8 mouse cellular contexts compared by ENCODE assay signal in the genomic region with DNA sequence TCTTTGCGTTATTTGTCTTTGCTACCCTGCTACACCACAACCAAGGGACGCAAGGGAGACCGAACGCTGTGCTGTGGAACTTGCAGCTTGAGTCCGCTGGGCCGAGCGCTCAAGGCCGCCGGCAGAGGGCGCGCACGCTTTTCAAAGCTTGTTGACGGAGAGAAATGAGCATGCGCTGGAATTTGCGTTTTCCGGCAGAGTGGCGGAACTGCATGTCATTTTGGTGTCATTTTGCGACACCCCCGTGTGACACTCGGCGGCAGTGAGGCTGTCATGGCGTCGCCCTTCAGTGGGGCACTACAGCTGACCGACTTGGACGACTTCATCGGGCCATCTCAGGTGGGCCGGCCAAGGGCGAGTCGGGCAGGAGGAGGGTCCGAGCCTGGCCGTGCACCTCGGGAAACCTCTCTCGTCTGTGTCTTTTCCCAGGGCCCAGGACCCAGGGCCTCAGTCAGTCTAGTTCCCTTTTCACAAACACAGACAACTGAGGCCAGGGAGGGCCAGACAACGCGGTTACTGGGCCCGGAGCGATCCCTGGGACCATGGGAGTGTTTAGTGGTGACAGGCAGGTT. TPM values are rescaled to one million over a fixed set of nuclear protein-coding genes. Genes with fewer than 3 reads are reported as not detected.
DNase-seq lines count a peak whose midpoint lies in the region; ATAC-seq and TF ChIP-seq lines count a peak whose summit lies in the region.

Narfl (plus strand) TSS at position 228 of the 572 bp plus-strand sequence.

- H3K9me3 ChIP-seq in heart, embryonic 12.5 days (replicated peaks): no peaks in the 10 kb centered on the region
- no peaks in the 10 kb centered on the region for H3K9me3 ChIP-seq in kidney, postnatal 0 days (replicated peaks; ENCODE audit: low read length)
- H3K9me3 ChIP-seq in liver, embryonic 11.5 days (ENCODE audit: control insufficient read depth, low read length): no peaks in the 10 kb centered on the region
- no peaks in the 10 kb centered on the region for H3K9me3 ChIP-seq in stomach, embryonic 14.5 days (ENCODE audit: control insufficient read depth, low read depth, low read length)

- no peak within 1 kb of the TSS for H3K27ac ChIP-seq in heart, embryonic 12.5 days (ENCODE audit: poor library complexity, severe bottlenecking)
- 0 out of 2 replicates have a peak within 1 kb of the TSS, but pooled peaks have one; percentile 14 for H3K27ac ChIP-seq in kidney, postnatal 0 days
- no peak within 1 kb of the TSS for H3K27ac ChIP-seq in liver, embryonic 11.5 days (ENCODE audit: low read depth, low read length)
- no peak within 1 kb of the TSS for H3K27ac ChIP-seq in stomach, embryonic 14.5 days (ENCODE audit: low read length)

- under 1% methylated on average over 37 of the region's 37 CpGs for WGBS in heart, embryonic 12.5 days
- under 1% methylated on average over 37 of the region's 37 CpGs for WGBS in kidney, postnatal 0 days
- under 1% methylated on average over 37 of the region's 37 CpGs for WGBS in liver, embryonic 11.5 days
- WGBS in stomach, embryonic 14.5 days: under 1% methylated on average over 37 of the region's 37 CpGs

- peaks cover 10% of the 10 kb centered on the region for H3K4me1 ChIP-seq in heart, embryonic 12.5 days (replicated peaks)
- H3K4me1 ChIP-seq in kidney, postnatal 0 days (replicated peaks; ENCODE audit: insufficient read depth, low read length): peaks cover 6% of the 10 kb centered on the region; the same call in 1 of the 2 replicates
- peaks cover 10% of the 10 kb centered on the region for H3K4me1 ChIP-seq in liver, embryonic 11.5 days (replicated peaks; ENCODE audit: control insufficient read depth, insufficient read depth, low read length)
- H3K4me1 ChIP-seq in stomach, embryonic 14.5 days (ENCODE audit: control insufficient read depth, insufficient read depth, low read length): no peaks in the 10 kb centered on the region; the same call in 1 of the 2 replicates

- peak; percentile 99 for ATAC-seq in erythroid progenitor cell, adult 5-6 weeks (replicated peaks; ENCODE audit: low FRiP score, poor library complexity, severe bottlenecking)
- peak; percentile 90 for ATAC-seq in heart, embryonic 12.5 days (ENCODE audit: insufficient number of reproducible peaks, low FRiP score)
- ATAC-seq in kidney, postnatal 0 days (replicated peaks; ENCODE audit: low FRiP score, low read depth): peak; percentile 86
- peak; percentile 83 for ATAC-seq in liver, embryonic 11.5 days (replicated peaks; ENCODE audit: low FRiP score)
- peak; percentile 86 for ATAC-seq in stomach, embryonic 14.5 days (ENCODE audit: insufficient number of reproducible peaks, insufficient read depth, low FRiP score, low read depth)

- H3K4me3 ChIP-seq in heart, embryonic 12.5 days: peak within 1 kb of the TSS; percentile 77
- H3K4me3 ChIP-seq in kidney, postnatal 0 days (replicated peaks; ENCODE audit: low read depth, low read length): peak within 1 kb of the TSS; percentile 63
- H3K4me3 ChIP-seq in liver, embryonic 11.5 days (ENCODE audit: low read depth, low read length): peak within 1 kb of the TSS; percentile 71
- peak within 1 kb of the TSS; percentile 58 for H3K4me3 ChIP-seq in stomach, embryonic 14.5 days (ENCODE audit: low read depth, low read length)

- peak; percentile 96 for DNase-seq in CD4-positive helper T cell, adult 2 months (ENCODE audit: low read depth, low spot score)
- peak; percentile 95 for DNase-seq in brain, embryonic 18.5 days (ENCODE audit: low read depth, low spot score)
- DNase-seq in kidney, postnatal 0 days (ENCODE audit: low spot score): peak; percentile 97
- peak; percentile 99 for DNase-seq in liver, embryonic 11.5 days (ENCODE audit: low spot score)
- DNase-seq in naive thymus-derived CD4-positive, alpha-beta T cell, adult 2 months (ENCODE audit: low read depth): peak; percentile 99

- peak within 1 kb of the TSS; percentile 91 for H3K4me2 ChIP-seq in heart, embryonic 12.5 days
- H3K4me2 ChIP-seq in kidney, postnatal 0 days (ENCODE audit: low read length): peak within 1 kb of the TSS; percentile 84
- peak within 1 kb of the TSS; percentile 91 for H3K4me2 ChIP-seq in liver, embryonic 11.5 days
- H3K4me2 ChIP-seq in stomach, embryonic 14.5 days (replicated peaks; ENCODE audit: low read depth, low read length): peak within 1 kb of the TSS; percentile 73

- peak within 1 kb of the TSS; percentile 89 for H3K9ac ChIP-seq in heart, embryonic 12.5 days
- H3K9ac ChIP-seq in kidney, postnatal 0 days (ENCODE audit: low read depth, low read length): peak within 1 kb of the TSS; percentile 72
- peak within 1 kb of the TSS; percentile 75 for H3K9ac ChIP-seq in liver, embryonic 11.5 days (ENCODE audit: low read depth, low read length)
- H3K9ac ChIP-seq in stomach, embryonic 14.5 days (replicated peaks; ENCODE audit: low read depth, low read length): peak within 1 kb of the TSS; percentile 50

- peaks cover 15% of the 10 kb centered on the region for H3K27me3 ChIP-seq in heart, embryonic 12.5 days (replicated peaks)
- H3K27me3 ChIP-seq in kidney, postnatal 0 days (ENCODE audit: insufficient read depth, low read length): no peaks in the 10 kb centered on the region
- peaks cover 3% of the 10 kb centered on the region; the same call in 1 of the 2 replicates for H3K27me3 ChIP-seq in liver, embryonic 11.5 days (replicated peaks; ENCODE audit: control insufficient read depth, insufficient read depth, low read length)
- no peaks in the 10 kb centered on the region for H3K27me3 ChIP-seq in stomach, embryonic 14.5 days (ENCODE audit: control insufficient read depth, insufficient read depth, low read length)

- H3K36me3 ChIP-seq in heart, embryonic 12.5 days: peaks cover 26% of the 10 kb centered on the region
- 0 out of 2 replicates have a peak, but pooled peaks cover 9% of the 10 kb centered on the region for H3K36me3 ChIP-seq in kidney, postnatal 0 days (ENCODE audit: insufficient read depth, low read length)
- peaks cover 5% of the 10 kb centered on the region; the same call in 1 of the 2 replicates for H3K36me3 ChIP-seq in liver, embryonic 11.5 days (ENCODE audit: control insufficient read depth, insufficient read depth, low read length)
- H3K36me3 ChIP-seq in stomach, embryonic 14.5 days (ENCODE audit: control insufficient read depth, insufficient read depth, low read length): no peaks in the 10 kb centered on the region; the same call in 1 of the 2 replicates

- peak; percentile 99 for TF ChIP-seq CTCF in kidney, postnatal 0 days (IDR thresholded peaks at IDR 0.05; ENCODE audit: low read depth)

RNA-seq across cellular contexts. Expression of gene Narfl, which starts in this region (rescaled TPM):
- total RNA-seq in erythroid progenitor cell, adult 5-6 weeks (2015; ENCODE audit: low replicate concordance): 0.42 and 6.8 TPM in 2 replicates
- 7.1 and 12.0 TPM in 2 replicates for total RNA-seq in erythroid progenitor cell, adult 5-6 weeks (2017; ENCODE audit: low replicate concordance)
- 30.5 and 31.8 TPM in 2 replicates for polyA plus RNA-seq in heart, embryonic 12.5 days (2016; fragmentation: Nextera tagmentation; extraction: Ambion mirVana)
- polyA plus RNA-seq in kidney, postnatal 0 days (2015; fragmentation: Nextera tagmentation; extraction: Ambion mirVana): 34.5 and 35.3 TPM in 2 replicates
- polyA plus RNA-seq in liver, embryonic 11.5 days (2014; fragmentation: Nextera tagmentation; extraction: Ambion mirVana): 28.4 and 29.9 TPM in 2 replicates
- 26.0 and 29.0 TPM in 2 replicates for polyA plus RNA-seq in stomach, embryonic 14.5 days (2014; fragmentation: Nextera tagmentation; extraction: Ambion mirVana)
